Mouse (Mus musculus): ENCODE results near the gene Rexo2. TPM values are rescaled to one million over a fixed set of nuclear protein-coding genes. Genes with fewer than 3 reads are reported as not detected.
A peak's percentile ranks its signal among the peaks of the same experiment; 100 is the strongest.
"Not testable (repeated sequence)": the region's sequence is repeated elsewhere in the genome, so short reads cannot be mapped to it uniquely, and the experiment has no call there.

Rexo2 gene
- polyA plus RNA-seq (2012; rRNA removed) (40.9 and 64.4 TPM in 2 replicates), polyA plus RNA-seq (2014; fragmentation: Nextera tagmentation; extraction: Ambion mirVana) (95.7 and 95.8 TPM in 2 replicates)

- DNase-seq (ENCODE audit: low read depth in 3 of 3, low spot score in 3 of 3): peak; percentile 88 to 93 (median 90)
- peak; percentile 97 for ATAC-seq (ENCODE audit: insufficient read depth)
- Histone ChIP-seq H3K9me3 (ENCODE audit: control insufficient read depth, low read length) (no peaks in the 10 kb centered on the region), H3K4me1 (replicated peaks; ENCODE audit: control insufficient read depth in 2 of 2, insufficient read depth in 2 of 2, low read length in 1 of 2) (peaks cover 9 to 10% of the 10 kb centered on the region in 2 experiments), H3K4me3 (ENCODE audit: insufficient read depth in 1 of 2, low read depth in 2 of 2, low read length in 2 of 2) (peak within 1 kb of the TSS; percentile 66 to 78), H3K9ac (replicated peaks) (peak within 1 kb of the TSS; percentile 76), H3K27me3 (ENCODE audit: control insufficient read depth, insufficient read depth, low read length) (no peaks in the 10 kb centered on the region), H3K36me3 (replicated peaks; ENCODE audit: control insufficient read depth, insufficient read depth, low read depth) (peaks cover 2% of the 10 kb centered on the region; the same call in 1 of the 2 replicates), H3K4me2 (ENCODE audit: low read depth) (peak within 1 kb of the TSS; percentile 66), H3K27ac (peak within 1 kb of the TSS; percentile 53)
- WGBS (ENCODE audit: insufficient replicate concordance): 2% methylated on average over 49 of the region's 49 CpGs
- TF ChIP-seq EP300 (IDR thresholded peaks at IDR 0.05; ENCODE audit: low read depth): no peak
- TF ChIP-seq CTCF (IDR thresholded peaks at IDR 0.05; ENCODE audit: low read depth): no peak
These were observed at the start of gene Rexo2 for GRCm38 (mm10) chr9:48480411-48481213. Gene Rexo2 (minus strand): TSS chr9:48480623.

DNA sequence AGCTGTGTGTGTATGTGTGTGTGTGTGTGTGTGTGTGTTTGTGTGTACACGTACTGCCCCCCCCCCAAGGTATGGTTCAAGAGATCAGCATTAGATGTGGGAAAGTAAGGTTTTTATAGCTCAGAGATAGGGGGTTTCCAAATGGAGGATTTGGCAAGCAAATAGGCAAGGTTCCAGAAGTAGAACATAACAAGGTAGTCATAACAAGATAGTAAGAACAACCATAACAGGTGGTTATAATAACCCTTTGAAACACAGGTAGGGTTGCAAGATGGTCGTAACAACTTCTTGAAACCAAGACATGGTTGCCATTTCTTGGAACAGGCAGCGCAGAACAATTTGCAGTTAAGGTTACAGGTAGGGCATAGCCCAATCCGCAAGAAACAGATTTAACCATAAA lies 46.1 kb upstream of the Rexo2 start:
- Histone ChIP-seq H3K4me1 (replicated peaks; ENCODE audit: control insufficient read depth in 2 of 2, insufficient read depth in 2 of 2, low read length in 1 of 2) (no peaks in the 10 kb centered on the region), H3K4me3 (ENCODE audit: insufficient read depth in 1 of 2, low read depth in 2 of 2, low read length in 2 of 2) (no peak overlapping the region), H3K27me3 (ENCODE audit: control insufficient read depth, insufficient read depth, low read length) (no peaks in the 10 kb centered on the region), H3K9ac (replicated peaks) (no peak overlapping the region), H3K9me3 (ENCODE audit: control insufficient read depth, low read length) (no peaks in the 10 kb centered on the region), H3K4me2 (ENCODE audit: low read depth) (no peak overlapping the region), H3K27ac (no peak overlapping the region), H3K36me3 (replicated peaks; ENCODE audit: control insufficient read depth, insufficient read depth, low read depth) (no peaks in the 10 kb centered on the region)
- WGBS (ENCODE audit: insufficient replicate concordance): 66% methylated on average over 4 of the region's 4 CpGs
- TF ChIP-seq CTCF (IDR thresholded peaks at IDR 0.05; ENCODE audit: low read depth): no peak
- TF ChIP-seq EP300 (IDR thresholded peaks at IDR 0.05; ENCODE audit: low read depth): no peak
- ATAC-seq (ENCODE audit: insufficient read depth): no peak
- no peak for DNase-seq (ENCODE audit: low read depth in 3 of 3, low spot score in 3 of 3)

GRCm38 (mm10) chr9:48525566-48525965 lies 45.1 kb upstream of the Rexo2 start:
- H3K27me3 ChIP-seq (ENCODE audit: control insufficient read depth, insufficient read depth, low read length): no peaks in the 10 kb centered on the region
- no peak for DNase-seq (ENCODE audit: low read depth in 3 of 3, low spot score in 3 of 3)
- 3% methylated on average over 1 of the region's 1 CpGs for WGBS (ENCODE audit: insufficient replicate concordance)
- no peak overlapping the region for H3K27ac ChIP-seq
- no peaks in the 10 kb centered on the region for H3K9me3 ChIP-seq (ENCODE audit: control insufficient read depth, low read length)
- TF ChIP-seq EP300 (IDR thresholded peaks at IDR 0.05; ENCODE audit: low read depth): no peak
- no peak overlapping the region for H3K4me2 ChIP-seq (ENCODE audit: low read depth)
- H3K9ac ChIP-seq (replicated peaks): no peak overlapping the region
- H3K4me1 ChIP-seq (replicated peaks; ENCODE audit: control insufficient read depth in 2 of 2, insufficient read depth in 2 of 2, low read length in 1 of 2): no peaks in the 10 kb centered on the region
- no peaks in the 10 kb centered on the region for H3K36me3 ChIP-seq (replicated peaks; ENCODE audit: control insufficient read depth, insufficient read depth, low read depth)
- ATAC-seq (ENCODE audit: insufficient read depth): no peak
- H3K4me3 ChIP-seq (ENCODE audit: insufficient read depth in 1 of 2, low read depth in 2 of 2, low read length in 2 of 2): no peak overlapping the region

- not testable (repeated sequence) for DNase-seq (ENCODE audit: low read depth in 3 of 3, low spot score in 3 of 3); H3K9ac ChIP-seq (replicated peaks); H3K9me3 ChIP-seq (ENCODE audit: control insufficient read depth, low read length); H3K4me1 ChIP-seq (replicated peaks; ENCODE audit: control insufficient read depth in 2 of 2, insufficient read depth in 2 of 2, low read length in 1 of 2); H3K27ac ChIP-seq; H3K4me2 ChIP-seq (ENCODE audit: low read depth); H3K4me3 ChIP-seq (ENCODE audit: insufficient read depth in 1 of 2, low read depth in 2 of 2, low read length in 2 of 2); H3K27me3 ChIP-seq (ENCODE audit: control insufficient read depth, insufficient read depth, low read length); ATAC-seq (ENCODE audit: insufficient read depth); H3K36me3 ChIP-seq (replicated peaks; ENCODE audit: control insufficient read depth, insufficient read depth, low read depth)
- WGBS (ENCODE audit: insufficient replicate concordance): no CpG with 5 or more reads among the region's 7 CpGs
These were observed 40.0 kb upstream of the Rexo2 start for GRCm38 (mm10) chr9:48520405-48520804.

DNA sequence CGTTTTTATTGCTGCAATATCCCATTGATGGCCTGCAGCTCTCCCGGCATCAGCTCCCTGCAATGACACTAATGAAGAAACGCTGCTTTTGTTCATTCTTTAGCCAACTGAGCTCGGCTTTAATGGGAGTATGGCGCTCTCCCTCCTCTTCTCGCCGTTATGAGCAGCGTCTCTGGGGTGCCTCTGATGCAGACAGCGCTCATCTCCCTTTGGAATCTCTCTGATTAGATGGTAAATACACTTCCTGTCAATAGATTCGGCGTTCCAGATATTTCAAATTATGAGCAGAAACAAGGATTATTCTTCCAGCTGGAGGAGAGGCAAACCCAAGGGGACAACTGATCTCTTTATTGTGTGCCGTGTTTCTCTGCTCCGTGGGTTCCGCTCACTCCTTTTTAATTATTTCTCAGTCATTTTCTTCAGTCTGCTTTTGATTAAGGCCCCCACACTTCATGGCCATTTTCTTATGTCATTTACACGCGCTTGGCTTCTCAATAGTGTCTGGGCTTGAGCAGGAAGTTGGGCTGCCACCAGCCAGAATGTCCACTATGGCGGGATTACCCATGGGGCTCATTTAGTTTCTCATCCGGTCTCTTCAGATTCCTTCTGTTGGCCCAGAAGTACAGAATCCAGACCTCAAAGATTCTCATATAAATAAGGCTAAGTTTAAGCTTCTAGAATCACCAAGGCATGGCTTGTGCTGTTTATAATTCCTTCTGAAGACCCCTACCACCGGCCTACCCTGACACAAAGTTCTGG lies 37.1 kb upstream of the Rexo2 start:
- no peak for TF ChIP-seq EP300 (IDR thresholded peaks at IDR 0.05; ENCODE audit: low read depth)
- TF ChIP-seq CTCF (IDR thresholded peaks at IDR 0.05; ENCODE audit: low read depth): no peak
- Histone ChIP-seq H3K27me3 (ENCODE audit: control insufficient read depth, insufficient read depth, low read length) (no peaks in the 10 kb centered on the region), H3K36me3 (replicated peaks; ENCODE audit: control insufficient read depth, insufficient read depth, low read depth) (no peaks in the 10 kb centered on the region), H3K9ac (replicated peaks) (no peak overlapping the region), H3K4me2 (ENCODE audit: low read depth) (no peak overlapping the region), H3K27ac (no peak overlapping the region), H3K4me1 (replicated peaks; ENCODE audit: control insufficient read depth in 2 of 2, insufficient read depth in 2 of 2, low read length in 1 of 2) (no peaks in the 10 kb centered on the region), H3K9me3 (ENCODE audit: control insufficient read depth, low read length) (no peaks in the 10 kb centered on the region), H3K4me3 (ENCODE audit: insufficient read depth in 1 of 2, low read depth in 2 of 2, low read length in 2 of 2) (no peak overlapping the region)
- ATAC-seq (ENCODE audit: insufficient read depth): no peak
- 72% methylated on average over 19 of the region's 19 CpGs for WGBS (ENCODE audit: insufficient replicate concordance)
- no peak for DNase-seq (ENCODE audit: low read depth in 3 of 3, low spot score in 3 of 3)
